Mouse (Mus musculus) frontal cortex, adult (tissue): Measurements from ENCODE around the gene Mmd2.

Source experiments
- ATAC-seq: cut with Nextera tagmentation; 2 replicates; pipeline ENCODE4 v1.9.2; 2017; ENCODE audit warnings: mild to moderate bottlenecking, moderate library complexity, mixed read lengths; ENCODE audit not compliant: low TSS enrichment

Gene Mmd2

GRCm38 (mm10) chr5:142605288-142605687 is 3.3 kb downstream of the Mmd2 start:
- ATAC-seq, result no peak

GRCm38 (mm10) chr5:142604379-142604778 is 4.2 kb downstream of the Mmd2 start:
- ATAC-seq, result no peak

- ATAC-seq, result no peak
Observed at GRCm38 (mm10) chr5:142597648-142598390, 10.8 kb downstream of the Mmd2 start.

GRCm38 (mm10) chr5:142596723-142597122 is 11.9 kb downstream of the Mmd2 start:
- ATAC-seq, result no peak

GRCm38 (mm10) chr5:142595698-142596097 is 12.9 kb downstream of the Mmd2 start:
- ATAC-seq, result peak; percentile 64; the same call in 1 of the 2 replicates

- ATAC-seq, result no peak
Observed at GRCm38 (mm10) chr5:142590953-142591616, 17.5 kb downstream of the Mmd2 start.

GRCm38 (mm10) chr5:142583616-142584126 is 24.9 kb downstream of the Mmd2 start:
- ATAC-seq, result peak; percentile 60

GRCm38 (mm10) chr5:142581517-142581916 is 27.1 kb downstream of the Mmd2 start:
- peak; percentile 69; the same call in 1 of the 2 replicates for ATAC-seq

GRCm38 (mm10) chr5:142578192-142578591 is 30.4 kb downstream of the Mmd2 start:
- no peak for ATAC-seq

GRCm38 (mm10) chr5:142576832-142577231 is 31.8 kb downstream of the Mmd2 start:
- no peak for ATAC-seq

- ATAC-seq, result peak; percentile 44; the same call in 1 of the 2 replicates
Observed at GRCm38 (mm10) chr5:142574323-142575057, 34.1 kb downstream of the Mmd2 start.

- no peak for ATAC-seq
Observed at GRCm38 (mm10) chr5:142564606-142565005, 44.0 kb downstream of the Mmd2 start.

GRCm38 (mm10) chr5:142560261-142560660 is 48.3 kb downstream of the Mmd2 start:
- ATAC-seq, result no peak

GRCm38 (mm10) chr5:142557397-142558067 is 51.1 kb downstream of the Mmd2 start:
- peak; percentile 90 for ATAC-seq

- no peak for ATAC-seq
Observed at GRCm38 (mm10) chr5:142556721-142557120, 51.9 kb downstream of the Mmd2 start.

- no peak for ATAC-seq
Observed at GRCm38 (mm10) chr5:142555866-142556265, 52.7 kb downstream of the Mmd2 start.

GRCm38 (mm10) chr5:142550706-142551652 is 57.6 kb downstream of the Mmd2 start, which contains the start of gene Radil:
TSS of gene Radil (minus strand) at chr5:142551098.
- peak; percentile 92 for ATAC-seq

GRCm38 (mm10) chr5:142549961-142550705 is 58.5 kb downstream of the Mmd2 start:
- peak; percentile 20; the same call in 1 of the 2 replicates for ATAC-seq

GRCm38 (mm10) chr5:142549441-142549840 is 59.2 kb downstream of the Mmd2 start:
- ATAC-seq, result no peak

GRCm38 (mm10) chr5:142547066-142547465 is 61.5 kb downstream of the Mmd2 start:
- no peak for ATAC-seq
